Mouse (Mus musculus) ES-Bruce4 (cell line): ENCODE data around the gene Prr15l.

ENCODE experiments used
- CTCF ChIP-seq: IDR thresholded peaks from one replicate; pipeline ENCODE4 v1.8.1; 2011; ENCODE audit warnings: low read depth, low read length
- EP300 ChIP-seq: IDR thresholded peaks from 2 replicates; pipeline ENCODE4 v1.6.1; 2011; ENCODE audit warnings: low read depth, low read length; ENCODE audit not compliant: insufficient read depth

- TF ChIP-seq CTCF: no peak
- no peak for TF ChIP-seq EP300
Measured at GRCm38 (mm10) chr11:96966172-96966571, 38.3 kb downstream of the Prr15l start.
